Mouse (Mus musculus) lung, adult 2 months (tissue): ENCODE measurements around the gene Pdzd7.

ENCODE experiments used
- CTCF ChIP-seq: fragments of 200-500 bp; IDR thresholded peaks from 2 replicates; pipeline ENCODE4 v1.5.1; 2011; ENCODE audit warnings: mild to moderate bottlenecking, low read length, control low read depth; ENCODE audit not compliant: insufficient read depth
- POLR2A ChIP-seq: fragments of 200-500 bp; IDR thresholded peaks from 2 replicates; pipeline ENCODE4 v1.6.1; 2011; ENCODE audit warnings: low read depth, mild to moderate bottlenecking, control low read depth, low read length, borderline replicate concordance; ENCODE audit errors: extremely low read depth

- TF ChIP-seq CTCF (no peak), POLR2A (no peak)
Measured at GRCm38 (mm10) chr19:45020348-45020747, 25.2 kb downstream of the Pdzd7 start.
